Mouse (Mus musculus): ENCODE measurements around the gene Smg7.

DNA sequence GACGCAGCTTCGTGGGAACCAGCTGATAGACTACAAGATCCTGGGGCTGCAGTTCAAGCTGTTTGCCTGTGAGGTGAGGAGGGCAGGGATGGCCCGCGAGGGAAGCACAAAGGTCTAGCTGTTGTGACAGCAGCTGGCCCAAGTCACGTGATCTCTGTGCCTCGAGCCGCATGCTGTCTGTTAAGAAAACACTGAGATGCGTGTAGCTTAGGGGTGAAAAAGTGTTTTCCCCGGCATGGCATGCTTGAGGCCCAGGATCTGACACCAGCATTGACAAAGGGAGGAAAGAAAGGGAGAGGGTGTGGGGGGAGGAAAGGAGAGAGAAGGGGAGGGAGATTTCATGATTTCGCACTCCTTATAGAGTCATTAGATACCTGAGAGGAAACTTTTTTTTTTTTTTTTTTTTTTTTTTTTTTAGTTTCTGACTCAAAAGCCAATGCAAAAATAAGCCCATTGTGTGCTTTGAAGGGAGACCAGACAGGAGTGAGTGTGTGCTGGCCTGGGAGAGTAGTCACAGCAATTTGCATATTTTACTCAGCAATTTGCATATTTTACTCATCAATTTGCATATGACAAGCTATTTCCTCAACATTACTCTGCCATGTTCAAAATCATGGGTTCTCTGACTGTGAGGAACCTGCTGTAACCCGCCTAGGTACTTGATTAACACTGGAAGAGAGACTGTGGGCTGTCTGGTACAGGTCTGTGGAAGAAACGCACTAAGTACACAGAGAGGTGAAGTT is 85.2 kb downstream of the Smg7 start:
- no peak for TF ChIP-seq CTCF (IDR thresholded peaks at IDR 0.05; ENCODE audit: low read depth, low read length)
- no peak for TF ChIP-seq POLR2A (IDR thresholded peaks at IDR 0.05; ENCODE audit: extremely low read depth, insufficient read depth, low read length)
